Mouse (Mus musculus) limb, embryonic 10.5 days (tissue): ENCODE results near the gene Smtnl2. TPM values are rescaled to one million over a fixed set of nuclear protein-coding genes. Genes with fewer than 3 reads are reported as not detected.

Source experiments
- DNase-seq: peaks from one replicate; pipeline ENCODE4 v3.0.0-alpha.2; 2017; ENCODE audit warnings: low spot score
- H3K27ac ChIP-seq: fragments of 300-500 bp; sonication (generic); 2 replicates; pipeline ENCODE4 v1.5.1; 2016; ENCODE audit warnings: mild to moderate bottlenecking
- H3K27me3 ChIP-seq: fragments of 300-500 bp; sonication (generic); 2 replicates; pipeline ENCODE4 v1.6.1; 2016; ENCODE audit warnings: low read depth, mild to moderate bottlenecking; ENCODE audit not compliant: poor library complexity, severe bottlenecking
- H3K36me3 ChIP-seq: fragments of 300-500 bp; sonication (generic); 2 replicates; pipeline ENCODE4 v1.6.1; 2016; ENCODE audit warnings: mild to moderate bottlenecking, moderate library complexity
- H3K4me1 ChIP-seq: fragments of 300-500 bp; sonication (generic); 2 replicates; pipeline ENCODE4 v1.6.1; 2016
- H3K4me3 ChIP-seq: fragments of 300-500 bp; sonication (generic); 2 replicates; pipeline ENCODE4 v1.5.1; 2016; ENCODE audit warnings: mild to moderate bottlenecking, moderate library complexity
- H3K9me3 ChIP-seq: fragments of 300-500 bp; sonication (generic); replicated peaks from 2 replicates; pipeline ENCODE4 v1.6.1; 2016; ENCODE audit warnings: mild to moderate bottlenecking
- WGBS: fragments of 180-500 bp; shearing (Covaris S2); methylation state at CpG from one replicate; pipeline ENCODE4 v1.1.7; 2016; 5-methylcytosine and 5-hydroxymethylcytosine counted together
- polyA plus RNA-seq: library from polyadenylated mRNA; unstranded; fragments of >200 nt; fragmentation: Nextera tagmentation; extraction: Ambion mirVana; gene quantifications from 2 replicates; pipeline ENCODE4 v1.2.1, GENCODE M21; 2016

Gene Smtnl2
- polyA plus RNA-seq, 1 experiment from 2014 or later = 14.2 TPM

DNA sequence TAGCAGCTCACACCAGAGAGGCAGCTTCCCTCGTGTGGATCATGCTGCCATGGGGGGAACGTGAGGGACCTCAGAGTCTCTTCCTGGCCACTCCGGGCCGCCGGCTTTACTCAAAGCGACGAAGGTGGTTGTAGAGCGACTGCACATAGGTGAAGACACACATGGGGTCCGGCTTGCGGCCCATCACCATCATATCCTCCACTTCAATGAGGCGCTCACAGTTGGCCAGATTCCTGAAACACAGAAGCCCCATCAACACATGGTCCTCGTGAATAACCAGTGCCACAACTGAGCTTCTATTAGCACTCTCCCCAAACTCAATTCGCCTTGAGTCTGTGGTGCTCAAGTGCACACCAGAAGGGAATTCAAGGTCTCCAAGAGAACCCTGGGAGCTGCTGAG lies 20.3 kb downstream of the Smtnl2 start:
- Histone ChIP-seq H3K4me1 (peaks cover 23% of the 10 kb centered on the region), H3K4me3 (no peak overlapping the region), H3K27me3 (no peaks in the 10 kb centered on the region), H3K36me3 (no peaks in the 10 kb centered on the region), H3K9me3 (no peaks in the 10 kb centered on the region), H3K27ac (no peak overlapping the region)
- DNase-seq = no peak
- WGBS = 86% methylated on average over 13 of the region's 13 CpGs

DNA sequence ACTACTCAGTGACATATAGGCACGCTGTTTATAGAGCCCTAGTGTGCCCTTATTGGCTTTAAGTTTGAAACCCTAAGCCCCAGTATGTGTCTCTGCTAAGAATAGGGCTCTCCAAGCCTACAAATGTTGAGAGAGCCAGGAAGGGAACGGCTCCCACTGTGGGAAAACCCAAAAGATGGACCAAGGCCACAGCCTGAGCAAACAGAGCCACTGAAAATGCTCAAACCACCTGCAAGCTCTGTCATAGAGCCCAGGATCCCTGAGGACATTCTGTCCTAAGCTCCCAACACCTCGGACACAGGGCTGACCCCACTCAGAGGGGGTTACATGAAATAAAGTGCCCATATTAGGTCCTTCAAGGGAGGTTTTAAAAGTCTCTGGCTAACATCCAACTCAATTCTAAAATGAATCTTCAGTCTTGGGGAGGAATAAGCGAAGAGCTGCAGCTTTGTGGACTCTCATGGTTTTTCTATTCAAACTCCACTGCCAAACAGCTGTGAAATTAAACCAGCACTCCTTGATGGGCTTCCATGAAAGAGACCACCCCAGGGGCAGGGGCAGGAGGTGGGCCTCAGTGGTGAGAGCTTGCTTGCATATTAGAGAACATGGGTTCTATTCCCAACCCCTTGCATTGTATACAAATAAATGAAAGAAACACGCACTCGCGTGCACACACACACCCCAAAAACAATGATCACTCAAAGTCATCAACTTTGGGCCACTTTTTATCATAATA lies 21.9 kb downstream of the Smtnl2 start:
- peaks cover 10% of the 10 kb centered on the region; the same call in 1 of the 2 replicates for H3K4me1 ChIP-seq
- no peak overlapping the region for H3K4me3 ChIP-seq
- no peak overlapping the region for H3K27ac ChIP-seq
- H3K27me3 ChIP-seq = no peaks in the 10 kb centered on the region
- no peak for DNase-seq
- H3K9me3 ChIP-seq = no peaks in the 10 kb centered on the region
- WGBS = 90% methylated on average over 7 of the region's 7 CpGs
- H3K36me3 ChIP-seq = no peaks in the 10 kb centered on the region

DNA sequence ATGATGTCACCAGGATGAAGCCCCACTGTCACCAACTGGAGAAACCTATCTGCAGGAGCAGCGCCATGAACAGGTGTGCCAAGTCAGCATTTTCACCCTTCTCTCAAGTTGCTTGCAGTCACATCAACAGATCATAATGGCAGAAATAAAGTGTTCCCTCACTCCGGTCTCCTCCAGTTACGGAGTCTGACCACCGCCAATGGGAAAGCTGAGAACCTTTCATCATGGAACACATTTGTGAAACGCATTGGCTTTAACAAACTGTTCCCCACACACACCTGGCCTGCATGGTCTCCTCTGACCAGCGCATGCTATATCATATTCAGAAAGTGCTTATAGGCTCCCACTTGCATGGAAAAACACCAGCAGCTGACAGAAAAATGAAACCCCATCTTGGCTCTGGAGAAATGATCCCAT lies 23.4 kb downstream of the Smtnl2 start:
- Histone ChIP-seq H3K27me3 (no peaks in the 10 kb centered on the region), H3K4me3 (no peak overlapping the region), H3K4me1 (peaks cover 4% of the 10 kb centered on the region; the same call in 1 of the 2 replicates), H3K36me3 (no peaks in the 10 kb centered on the region), H3K9me3 (no peaks in the 10 kb centered on the region), H3K27ac (no peak overlapping the region)
- 90% methylated on average over 6 of the region's 6 CpGs for WGBS
- DNase-seq = no peak

DNA sequence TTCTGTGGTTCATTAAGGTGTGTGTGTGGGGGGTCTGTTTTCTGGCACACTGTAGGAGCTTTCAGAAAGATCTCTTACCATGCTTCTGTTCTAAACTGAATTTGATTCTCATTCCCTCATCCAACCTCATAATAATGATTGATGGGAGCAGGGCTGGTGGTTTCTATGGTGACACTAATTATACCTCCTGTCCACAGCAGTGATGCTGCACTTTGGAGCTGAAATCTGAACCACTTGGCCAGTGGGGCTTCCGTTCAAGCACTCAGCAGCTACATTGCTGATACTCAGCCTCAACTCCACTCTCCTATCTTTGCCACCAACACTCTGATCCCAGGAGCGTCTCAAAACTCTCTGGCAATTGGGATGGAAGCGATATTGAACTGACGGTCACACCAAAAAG lies 32.2 kb downstream of the Smtnl2 start:
- H3K4me3 ChIP-seq = no peak overlapping the region
- DNase-seq = no peak

DNA sequence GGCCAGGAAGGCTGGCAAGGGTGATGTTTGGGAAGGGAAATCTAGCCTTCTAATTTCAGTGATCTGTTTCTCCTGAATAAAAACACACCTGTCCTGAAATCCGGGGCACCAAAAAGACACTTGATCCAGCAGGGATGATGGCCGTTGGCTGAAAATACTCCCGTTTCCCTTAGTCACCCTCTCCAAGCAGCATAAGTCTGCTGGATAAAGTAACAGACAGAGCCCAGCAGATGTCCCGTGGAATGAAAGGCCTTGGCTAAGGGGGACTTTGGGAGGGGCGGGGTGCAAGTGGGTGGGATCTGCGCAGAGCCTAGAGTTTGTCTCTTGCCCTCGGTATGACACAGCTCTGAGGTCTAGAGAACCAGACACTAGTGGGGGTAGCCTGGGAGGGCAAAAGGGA lies 33.3 kb downstream of the Smtnl2 start:
- H3K27ac ChIP-seq = no peak overlapping the region
- H3K36me3 ChIP-seq = no peaks in the 10 kb centered on the region
- DNase-seq = no peak
- WGBS = 72% methylated on average over 7 of the region's 7 CpGs
- peaks cover 19% of the 10 kb centered on the region for H3K4me1 ChIP-seq
- H3K27me3 ChIP-seq = no peaks in the 10 kb centered on the region
- H3K9me3 ChIP-seq = no peaks in the 10 kb centered on the region
- no peak overlapping the region for H3K4me3 ChIP-seq

More for the DNA sequence above, 32.2 kb downstream of the Smtnl2 start:
- H3K4me1 ChIP-seq = peaks cover 19% of the 10 kb centered on the region
- no peak overlapping the region for H3K27ac ChIP-seq
- 65% methylated on average over 4 of the region's 4 CpGs for WGBS
- H3K27me3 ChIP-seq = no peaks in the 10 kb centered on the region
- no peaks in the 10 kb centered on the region for H3K9me3 ChIP-seq
- no peaks in the 10 kb centered on the region for H3K36me3 ChIP-seq

DNA sequence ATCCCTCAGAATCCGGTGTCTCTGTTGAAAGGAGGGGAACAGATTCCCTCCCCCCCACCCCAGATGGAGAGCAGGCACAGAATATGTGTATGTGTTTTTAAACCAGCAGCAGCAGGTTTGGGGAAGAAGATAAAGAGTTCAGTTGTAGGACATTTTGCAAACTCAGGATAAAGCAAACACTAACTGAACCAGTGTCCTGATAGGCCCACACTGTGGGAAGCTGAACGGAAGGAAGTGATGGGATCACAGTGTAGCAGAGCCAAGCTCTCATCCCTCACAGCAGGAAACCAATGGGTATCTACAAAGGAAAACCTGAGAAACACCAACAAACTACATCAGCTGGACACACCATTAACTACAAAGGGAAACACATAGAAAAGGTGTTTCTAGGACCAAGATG lies 35.0 kb downstream of the Smtnl2 start:
- no peak for DNase-seq
- Histone ChIP-seq H3K9me3 (no peaks in the 10 kb centered on the region), H3K4me1 (peaks cover 19% of the 10 kb centered on the region), H3K27ac (no peak overlapping the region), H3K27me3 (no peaks in the 10 kb centered on the region), H3K36me3 (no peaks in the 10 kb centered on the region), H3K4me3 (no peak overlapping the region)
- 82% methylated on average over 2 of the region's 2 CpGs for WGBS

DNA sequence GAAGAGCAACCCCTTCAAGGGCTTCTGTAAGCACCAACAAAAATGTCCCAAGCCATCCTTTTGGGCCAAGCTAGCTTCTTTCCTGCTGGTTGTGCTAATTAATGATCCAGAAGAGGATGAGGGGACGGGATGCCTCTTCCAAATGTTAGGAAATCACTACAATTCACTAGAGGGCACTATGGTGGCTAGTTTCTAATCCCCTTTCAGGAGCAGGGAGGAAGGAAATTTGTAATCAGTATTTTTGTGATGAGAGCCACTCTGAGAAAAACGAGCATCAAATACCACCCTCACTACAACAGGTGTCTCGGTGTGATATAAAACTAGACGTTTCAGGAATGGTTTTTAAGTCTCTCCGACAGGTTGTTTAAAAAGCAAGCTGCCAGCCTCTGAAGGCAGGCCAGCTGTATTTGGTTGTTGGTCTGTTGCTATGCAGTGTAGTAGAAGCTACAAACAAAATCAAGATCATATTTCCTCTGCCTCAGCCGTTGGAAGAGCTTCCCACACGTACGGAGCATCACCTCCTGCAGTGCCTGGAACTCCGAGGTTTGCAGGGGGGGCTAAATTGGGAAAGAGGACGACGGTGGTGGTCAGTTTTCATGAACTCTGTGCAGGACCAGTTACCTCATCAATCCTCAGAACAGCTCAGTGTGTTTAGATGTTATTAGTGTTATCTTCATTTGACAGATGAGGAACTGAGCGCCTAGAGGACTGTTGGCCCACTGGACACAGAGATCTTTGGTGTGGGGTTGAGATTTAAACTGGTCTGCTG lies 41.4 kb downstream of the Smtnl2 start:
- no peak for DNase-seq

DNA sequence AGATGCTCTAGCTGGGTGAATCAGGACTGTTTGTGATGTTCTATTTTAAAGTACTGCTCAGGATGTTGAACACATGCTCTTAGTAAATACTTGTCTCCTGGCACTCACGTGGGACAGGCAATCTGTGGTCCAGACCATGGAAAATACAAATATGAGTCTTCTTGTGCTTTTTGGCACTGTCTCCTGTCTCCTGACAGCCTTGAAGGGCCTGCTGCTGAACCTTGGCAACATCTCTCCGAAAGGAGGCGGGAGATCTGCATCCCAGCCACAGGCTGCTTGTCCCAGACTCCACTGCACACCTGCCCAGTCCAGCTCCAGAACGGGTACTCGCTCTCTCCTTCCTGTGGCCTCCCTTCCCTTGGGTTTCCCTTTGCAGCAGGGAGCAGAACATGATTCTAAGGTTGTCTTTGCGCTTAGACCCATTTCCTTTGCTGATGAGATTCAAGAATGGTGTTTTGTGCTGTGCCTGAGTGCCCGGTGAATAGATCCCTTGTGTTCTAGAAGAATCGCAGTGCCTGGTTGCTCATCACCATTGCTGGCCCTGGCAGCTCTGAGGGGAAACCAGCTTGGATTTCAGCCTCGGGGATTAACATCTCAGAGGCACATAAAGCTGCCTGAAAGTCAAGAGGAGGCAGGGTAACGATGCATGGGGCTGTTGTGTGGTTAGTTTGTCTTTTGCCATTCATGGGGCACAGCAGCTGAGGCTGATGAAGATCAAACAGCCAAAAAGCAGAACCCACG lies 43.4 kb downstream of the Smtnl2 start:
- Histone ChIP-seq H3K36me3 (no peaks in the 10 kb centered on the region), H3K27me3 (no peaks in the 10 kb centered on the region; the same call in 1 of the 2 replicates), H3K4me3 (no peak overlapping the region), H3K4me1 (no peaks in the 10 kb centered on the region), H3K27ac (no peak overlapping the region), H3K9me3 (no peaks in the 10 kb centered on the region)
- 71% methylated on average over 11 of the region's 11 CpGs for WGBS
- no peak for DNase-seq

More for the DNA sequence above, 41.4 kb downstream of the Smtnl2 start:
- no peaks in the 10 kb centered on the region; the same call in 1 of the 2 replicates for H3K27me3 ChIP-seq
- WGBS = 38% methylated on average over 12 of the region's 12 CpGs
- H3K27ac ChIP-seq = no peak overlapping the region
- no peaks in the 10 kb centered on the region for H3K36me3 ChIP-seq
- H3K4me1 ChIP-seq = no peaks in the 10 kb centered on the region
- H3K4me3 ChIP-seq = no peak overlapping the region
- H3K9me3 ChIP-seq = no peaks in the 10 kb centered on the region

DNA sequence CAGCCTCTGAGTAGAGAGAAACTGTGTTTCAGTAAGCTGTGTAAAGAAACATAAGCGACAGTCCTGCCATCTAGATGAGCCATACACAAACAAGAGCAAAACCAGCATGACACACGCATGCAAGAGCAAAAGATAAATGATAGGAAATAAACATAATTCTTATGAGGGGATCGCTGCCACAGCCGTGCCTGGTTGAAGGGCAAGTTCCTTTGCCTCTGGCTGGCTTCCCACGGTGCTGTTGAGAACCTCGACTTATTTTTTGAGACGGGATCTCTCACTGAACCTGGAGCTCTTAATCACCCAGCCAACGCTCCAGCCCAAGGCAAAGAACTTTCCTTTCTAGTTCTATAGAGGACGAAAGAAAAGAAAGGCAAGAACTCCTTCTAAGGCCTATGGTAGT lies 45.4 kb downstream of the Smtnl2 start:
- 90% methylated on average over 9 of the region's 9 CpGs for WGBS
- H3K27ac ChIP-seq = no peak overlapping the region
- H3K4me1 ChIP-seq = peaks cover 14% of the 10 kb centered on the region
- no peaks in the 10 kb centered on the region; the same call in 1 of the 2 replicates for H3K27me3 ChIP-seq
- H3K9me3 ChIP-seq = no peaks in the 10 kb centered on the region
- no peak for DNase-seq
- no peak overlapping the region for H3K4me3 ChIP-seq
- H3K36me3 ChIP-seq = no peaks in the 10 kb centered on the region

DNA sequence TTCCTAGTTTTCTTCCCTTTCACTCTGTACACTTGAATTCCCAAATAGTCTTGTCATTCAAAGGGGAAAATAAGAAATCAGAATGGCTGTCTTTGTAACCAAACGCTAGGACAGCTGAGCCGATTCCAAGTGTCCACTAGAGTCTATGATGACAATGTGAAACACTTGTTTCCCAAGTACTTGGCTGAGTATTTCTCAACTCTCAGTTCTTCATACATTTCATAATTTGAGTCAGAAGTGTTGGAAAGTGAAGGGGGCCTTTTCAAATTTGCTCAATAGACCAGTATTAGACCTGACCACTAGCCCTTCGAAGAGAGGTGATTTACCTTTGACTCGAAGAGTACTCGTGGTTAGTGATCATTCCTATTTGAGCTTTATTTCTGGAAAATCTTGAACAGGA lies 47.0 kb downstream of the Smtnl2 start:
- WGBS = 96% methylated on average over 5 of the region's 5 CpGs
- H3K27me3 ChIP-seq = no peaks in the 10 kb centered on the region; the same call in 1 of the 2 replicates
- no peaks in the 10 kb centered on the region for H3K36me3 ChIP-seq
- no peak overlapping the region for H3K4me3 ChIP-seq
- H3K4me1 ChIP-seq = peaks cover 14% of the 10 kb centered on the region
- no peak for DNase-seq
- no peaks in the 10 kb centered on the region for H3K9me3 ChIP-seq
- no peak overlapping the region for H3K27ac ChIP-seq

DNA sequence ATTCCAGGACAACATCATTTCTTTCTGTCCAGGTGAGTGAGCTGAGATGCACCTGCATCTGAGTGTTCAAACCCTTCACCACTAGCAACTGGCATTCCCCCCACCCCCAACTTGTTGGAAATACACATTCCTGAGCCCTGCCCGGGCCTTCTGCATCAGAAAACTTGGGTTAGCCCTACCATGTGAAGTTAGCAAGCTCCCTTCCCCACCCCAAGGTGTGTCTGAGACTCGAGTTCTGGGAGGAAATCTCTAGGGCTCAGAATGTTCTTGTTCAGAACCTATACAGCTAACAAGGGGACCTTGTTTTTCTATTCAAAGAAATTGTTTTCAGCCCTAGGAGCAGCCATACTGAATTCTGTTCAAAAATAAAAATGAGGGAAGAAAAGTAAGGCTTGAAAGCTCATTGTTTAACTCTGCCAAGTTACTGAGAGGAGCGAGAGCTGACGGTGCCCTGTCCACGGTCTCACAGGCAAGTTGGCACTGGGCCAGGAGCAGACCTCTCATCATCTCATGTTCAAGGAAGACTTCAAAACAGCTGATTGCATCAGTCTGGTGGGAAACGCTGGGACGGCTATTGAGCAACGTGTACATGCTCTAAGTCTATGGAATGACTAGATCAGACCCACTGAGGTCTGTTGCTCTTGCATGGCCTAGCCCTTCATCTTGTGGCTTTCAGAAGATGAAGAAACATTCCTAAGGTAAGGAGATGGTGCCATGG lies 47.8 kb downstream of the Smtnl2 start:
- 88% methylated on average over 8 of the region's 8 CpGs for WGBS
- no peak for DNase-seq

DNA sequence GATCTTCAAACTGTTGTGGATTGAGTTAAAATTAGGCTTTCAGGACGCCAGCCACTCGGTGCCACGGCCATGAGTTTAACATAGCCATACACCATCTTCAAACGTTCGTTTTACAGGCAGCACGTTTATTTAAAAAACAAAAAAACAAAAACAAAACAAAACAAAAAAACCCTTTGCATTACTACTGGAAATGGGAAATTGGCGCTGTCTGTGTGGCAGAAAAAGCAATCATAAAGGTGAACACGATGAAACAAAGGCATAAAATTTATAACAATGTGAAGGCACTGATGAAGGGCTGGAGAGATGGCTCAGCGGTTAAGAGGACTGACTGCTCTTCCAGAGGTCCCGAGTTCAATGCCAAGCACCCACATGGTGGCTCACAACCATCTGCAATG lies 49.2 kb downstream of the Smtnl2 start, which contains the start of gene Tekt1:
Gene Tekt1 (minus strand): TSS at position 96 of the 395 bp plus-strand sequence.
- no peaks in the 10 kb centered on the region for H3K36me3 ChIP-seq
- H3K27me3 ChIP-seq = no peaks in the 10 kb centered on the region
- WGBS = 40% methylated on average over 10 of the region's 10 CpGs
- DNase-seq = no peak
- H3K4me1 ChIP-seq = peaks cover 14% of the 10 kb centered on the region
- peak within 1 kb of the TSS; percentile 60 for H3K4me3 ChIP-seq
- H3K9me3 ChIP-seq = no peaks in the 10 kb centered on the region
- peak within 1 kb of the TSS; percentile 91 for H3K27ac ChIP-seq

More for the DNA sequence above, 47.8 kb downstream of the Smtnl2 start:
- Histone ChIP-seq H3K36me3 (no peaks in the 10 kb centered on the region), H3K27ac (no peak overlapping the region), H3K27me3 (no peaks in the 10 kb centered on the region), H3K4me3 (no peak overlapping the region), H3K4me1 (peaks cover 14% of the 10 kb centered on the region), H3K9me3 (no peaks in the 10 kb centered on the region)
